Mouse (Mus musculus): Measurements from ENCODE around the gene Tmem45a.

GRCm38 (mm10) chr16:56868361-56868760 lies 17.6 kb downstream of the Tmem45a start:
- TF ChIP-seq CTCF (IDR thresholded peaks at IDR 0.05; ENCODE audit: borderline replicate concordance, control insufficient read depth, extremely low read depth, insufficient read depth, low read length, poor library complexity) (no peak), POLR2A (IDR thresholded peaks at IDR 0.05; ENCODE audit: control insufficient read depth, extremely low read depth, insufficient read depth, low read length, poor library complexity) (no peak)

Data from thymus, adult 2 months (tissue).